Mouse (Mus musculus): ENCODE measurements at regions not wholly inside any gene's neighbourhood (a gene's known extent, or its start where the extent isn't known, plus 50 kb on each side); places are given as distances from the start of the nearest gene placed in this dataset.

DNA sequence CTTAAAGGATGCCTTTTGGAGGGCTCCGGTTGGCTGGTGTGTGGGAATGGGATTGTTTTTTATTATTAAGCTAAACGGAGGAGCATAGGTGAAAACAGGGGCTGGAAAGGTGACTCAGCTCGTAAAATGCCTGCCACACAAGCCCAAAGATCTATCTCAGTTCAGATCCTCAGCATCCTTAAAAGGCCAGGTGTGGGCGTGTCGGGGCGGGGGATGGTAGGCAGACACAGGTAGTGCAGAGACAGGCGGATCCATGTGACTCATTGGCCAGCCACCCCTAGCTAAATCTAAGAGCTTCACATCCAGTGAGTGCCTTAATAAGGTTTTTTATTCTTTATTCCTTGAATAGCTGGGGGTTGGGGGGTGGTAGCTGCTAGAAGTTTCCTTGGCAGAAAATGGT, 122.0 kb downstream of the Amer3 start:
- TF ChIP-seq CTCF (IDR thresholded peaks at IDR 0.05; ENCODE audit: control insufficient read depth, insufficient read depth, low read length) = no peak
- TF ChIP-seq POLR2A (IDR thresholded peaks at IDR 0.05; ENCODE audit: borderline replicate concordance, control insufficient read depth, low read depth, low read length) = no peak
